Mouse (Mus musculus): ENCODE data around the gene Cracr2a.

Cracr2a gene

DNA sequence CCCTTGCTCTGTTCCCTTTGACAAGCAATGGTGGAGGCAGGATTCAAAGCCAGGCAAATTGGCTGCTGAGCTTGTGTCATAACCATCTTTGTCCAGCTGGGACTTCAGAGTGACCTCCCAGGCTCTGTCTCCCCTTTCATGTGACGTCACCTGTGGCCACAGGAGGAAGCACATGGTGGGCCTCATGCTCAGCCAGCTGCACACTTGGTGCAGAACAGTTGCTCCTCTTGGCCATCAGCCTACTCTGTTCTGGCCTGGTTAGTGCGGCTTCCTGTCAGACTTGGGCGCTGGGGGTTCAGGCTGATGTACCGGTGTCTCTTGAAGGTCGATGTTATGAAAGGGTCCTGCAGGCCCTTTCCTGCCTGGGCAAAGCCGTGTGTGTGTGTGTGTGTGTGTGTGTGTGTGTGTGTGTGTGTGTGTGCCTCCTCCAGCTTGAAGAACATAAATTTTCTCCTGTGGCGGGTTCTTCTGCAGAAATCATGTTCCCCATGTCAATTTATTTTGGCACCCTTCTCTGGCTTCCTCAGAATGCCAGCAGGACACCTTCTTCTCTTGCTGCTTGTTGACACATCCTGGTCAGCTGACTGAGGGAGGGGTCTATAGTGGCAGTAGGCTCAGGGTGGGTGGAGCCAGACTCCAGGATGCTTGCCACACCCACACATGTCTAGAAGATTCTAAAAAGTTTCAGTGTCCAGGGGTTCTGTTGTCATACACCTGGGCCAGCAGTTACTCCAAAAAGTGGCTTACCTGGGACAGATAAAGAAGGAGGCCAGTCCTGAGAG, 5.0 kb downstream of the Cracr2a start:
- no peak for DNase-seq (ENCODE audit: low read depth)

DNA sequence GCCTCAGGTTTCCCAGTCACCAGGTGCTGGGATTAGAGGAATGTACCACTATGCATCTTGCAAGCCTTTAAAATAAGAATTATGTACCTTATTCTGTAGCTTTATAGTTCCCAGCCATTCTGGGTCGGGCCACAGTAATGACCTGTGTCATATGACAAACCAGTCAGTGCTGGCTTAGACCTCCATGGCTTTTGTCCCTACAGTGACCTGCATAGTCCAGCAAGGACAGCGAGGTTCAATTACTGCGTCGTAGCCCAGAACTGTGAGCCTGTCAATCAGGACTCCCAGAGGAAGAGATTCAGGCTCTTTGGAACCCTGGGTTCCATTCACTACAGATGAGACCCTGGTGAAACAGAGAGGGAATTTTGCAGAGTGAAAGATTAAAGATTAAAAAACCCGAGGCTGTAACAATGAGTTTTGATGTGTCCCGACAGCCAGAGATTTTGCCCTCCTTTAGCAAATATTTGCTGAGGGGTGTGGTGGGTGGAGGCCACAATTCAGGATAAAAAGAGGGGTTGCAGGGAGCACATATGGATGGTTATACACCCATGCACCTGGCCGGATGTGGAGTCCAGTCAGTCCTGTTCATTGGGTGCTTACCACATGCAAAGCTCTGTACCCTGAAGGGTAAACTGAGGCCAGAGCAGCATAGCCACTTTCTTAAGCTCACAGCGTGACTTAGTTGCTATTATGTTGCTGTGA, 10.9 kb downstream of the Cracr2a start:
- no peak for DNase-seq (ENCODE audit: low read depth)

DNA sequence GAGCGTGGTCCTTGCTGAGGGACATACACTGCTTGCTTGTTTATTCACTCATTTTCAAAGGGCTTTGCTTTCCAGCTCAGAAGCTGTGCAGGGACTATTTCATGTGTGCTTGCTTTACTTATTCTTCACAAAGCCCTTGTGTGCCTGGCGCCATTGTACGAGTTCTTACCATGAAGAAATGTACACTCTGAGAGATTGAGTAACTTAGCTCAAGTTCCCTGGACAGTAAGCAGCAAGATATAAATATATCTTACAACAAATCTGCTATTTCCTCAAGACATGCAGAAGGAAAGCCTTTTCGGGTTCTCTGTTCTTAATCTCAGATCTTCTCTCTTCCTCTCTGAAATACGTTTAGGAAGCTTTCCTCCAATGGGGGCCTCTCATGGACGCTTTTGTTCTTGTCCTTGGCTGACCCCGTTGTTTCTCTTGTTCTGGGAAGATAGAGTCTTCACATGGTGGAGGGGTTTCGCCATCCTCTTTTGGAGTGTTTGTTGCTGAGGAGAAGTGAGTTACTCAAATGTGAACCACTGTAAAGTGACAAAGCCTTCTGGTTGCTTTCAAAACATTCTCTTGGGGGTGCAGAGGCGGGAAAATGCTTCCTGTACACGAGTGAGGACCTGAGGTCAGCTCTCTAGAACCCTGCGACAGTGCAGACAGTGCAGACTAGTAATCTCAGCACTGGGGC, 12.8 kb downstream of the Cracr2a start:
- no peak for DNase-seq (ENCODE audit: low read depth)

DNA sequence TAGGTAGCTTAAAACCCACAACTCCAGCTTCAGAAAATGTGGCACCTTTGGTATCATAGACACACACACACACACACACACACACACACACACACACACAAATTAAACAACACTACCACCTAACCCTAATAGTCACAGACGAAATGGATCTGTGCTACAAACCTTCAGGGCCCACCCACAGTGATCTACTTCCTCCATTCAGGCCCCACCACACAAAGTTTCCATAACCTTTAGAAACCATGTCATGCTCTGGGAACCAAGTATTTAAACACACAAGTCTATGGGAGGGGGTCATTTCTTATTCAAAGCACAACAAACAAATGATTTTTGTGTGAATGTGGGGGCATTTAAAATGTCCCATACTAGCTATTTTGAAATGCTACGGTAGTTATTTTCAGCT, 14.1 kb downstream of the Cracr2a start:
- DNase-seq (ENCODE audit: low read depth) = no peak

DNA sequence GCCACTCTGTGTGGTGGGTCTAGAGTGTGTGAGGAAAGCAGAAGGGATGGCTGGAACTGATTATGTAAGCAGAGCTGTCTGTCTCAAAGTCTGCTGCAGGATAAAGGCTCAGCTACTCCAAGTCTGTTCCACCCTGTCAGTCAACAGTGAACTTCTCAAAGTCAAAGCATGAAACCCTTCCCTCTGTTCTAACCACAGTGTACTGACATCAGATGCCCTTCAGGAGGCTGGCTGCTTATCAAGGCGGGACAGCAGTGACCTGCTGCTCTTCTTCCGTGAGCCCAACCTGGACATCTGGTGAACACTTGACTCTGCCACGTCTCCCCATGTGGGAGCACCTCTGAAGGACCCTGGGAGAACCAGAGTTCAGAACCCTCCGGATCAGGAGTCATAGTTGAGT, 16.6 kb downstream of the Cracr2a start:
- DNase-seq (ENCODE audit: low read depth) = no peak

DNA sequence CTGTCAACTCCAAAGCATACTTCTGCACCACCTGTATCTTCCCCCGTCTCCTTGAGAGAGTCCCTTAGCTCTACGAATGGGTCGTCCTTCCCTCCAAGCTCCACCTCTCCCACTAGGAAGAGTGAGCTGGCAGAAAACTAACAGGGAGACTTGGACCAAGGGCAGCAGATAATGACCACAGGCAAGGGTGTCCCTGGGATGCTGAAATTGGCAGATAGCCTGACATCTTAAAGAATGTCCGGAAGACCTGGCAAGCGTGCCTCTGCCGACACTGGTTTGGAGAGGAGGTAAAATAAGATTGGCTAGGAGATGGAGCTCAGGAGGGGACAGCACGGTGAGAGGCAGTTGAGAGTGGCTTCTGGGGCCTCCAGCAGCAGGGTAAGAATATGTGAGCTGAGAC, 17.2 kb downstream of the Cracr2a start:
- DNase-seq (ENCODE audit: low read depth) = no peak

DNA sequence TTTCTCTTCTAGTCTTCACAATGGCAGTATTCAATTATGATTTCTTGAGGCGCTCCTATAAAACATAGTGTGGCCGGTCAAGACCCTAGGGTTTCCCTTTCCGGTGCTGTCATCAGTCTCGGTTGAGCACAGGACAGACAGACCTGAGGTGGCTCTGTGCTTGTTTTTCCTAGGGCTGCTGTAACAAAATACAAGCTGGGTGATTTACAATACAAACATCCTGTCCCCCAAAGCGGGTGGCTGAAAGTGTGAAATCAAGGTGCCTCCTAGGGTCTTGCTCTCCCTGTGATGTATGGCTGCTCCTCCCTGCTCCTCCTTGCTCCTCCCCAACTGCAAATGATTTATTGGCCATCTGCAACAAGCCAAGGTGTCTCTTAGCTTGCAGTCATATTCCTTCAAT, 17.7 kb downstream of the Cracr2a start:
- DNase-seq (ENCODE audit: low read depth) = no peak

DNA sequence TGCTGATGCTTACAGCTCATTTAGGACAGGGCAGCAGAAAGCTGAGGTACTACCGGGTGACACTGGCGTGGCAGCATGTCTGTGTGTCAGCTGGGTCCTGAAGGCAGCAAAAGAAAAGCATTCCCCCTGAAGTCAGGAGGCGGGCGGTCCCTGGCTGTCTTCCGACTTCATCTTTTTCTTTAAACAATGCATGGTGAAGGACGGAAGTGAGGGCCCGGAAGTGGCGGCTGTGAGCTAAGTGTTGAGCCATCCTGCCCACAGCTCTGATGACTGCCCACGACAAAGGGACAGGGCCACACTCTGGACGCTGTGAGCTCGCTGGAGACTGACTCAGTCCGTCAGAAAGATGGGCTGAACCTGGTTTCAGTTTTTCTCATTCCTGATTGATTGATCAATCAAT, 20.8 kb downstream of the Cracr2a start:
- no peak for DNase-seq (ENCODE audit: low read depth)

DNA sequence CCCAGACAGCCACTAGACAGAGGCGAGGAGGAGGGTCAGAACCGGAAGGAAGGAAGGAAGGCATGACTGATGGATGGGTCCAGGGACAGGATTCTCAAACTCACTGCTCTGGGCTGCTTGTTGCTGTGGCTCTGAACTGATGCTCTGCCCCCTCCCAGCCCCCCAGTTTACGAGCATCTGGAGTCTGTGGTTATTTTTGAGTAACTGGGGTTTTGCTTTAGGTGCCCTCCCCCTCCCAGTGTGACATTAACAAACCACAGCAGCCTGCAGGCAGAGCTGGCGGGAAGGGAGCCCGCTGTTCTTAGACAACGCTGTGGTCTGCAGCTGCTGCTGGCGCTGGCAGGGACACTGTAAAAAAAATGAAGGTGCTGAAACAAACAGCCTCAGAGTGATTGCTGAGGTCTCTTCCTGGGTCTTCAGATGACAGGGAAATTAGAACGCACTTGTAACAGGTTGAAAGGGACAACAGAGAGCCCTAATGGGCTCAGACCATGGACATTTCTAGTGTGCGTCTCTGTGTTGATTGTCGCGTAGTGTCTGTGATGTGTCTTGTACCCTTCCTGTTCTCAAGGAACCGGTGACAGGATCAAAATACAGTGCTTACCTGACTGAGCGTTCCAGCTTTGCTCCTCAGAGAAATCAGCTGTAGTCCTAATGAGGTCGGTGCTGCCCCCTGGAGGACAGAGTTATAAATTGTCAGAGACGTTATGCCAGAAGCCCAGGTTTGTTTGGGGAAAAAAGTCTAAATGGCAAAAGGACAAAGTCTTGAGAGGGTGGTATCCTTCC, 21.4 kb downstream of the Cracr2a start:
- DNase-seq (ENCODE audit: low read depth) = peak; percentile 27

DNA sequence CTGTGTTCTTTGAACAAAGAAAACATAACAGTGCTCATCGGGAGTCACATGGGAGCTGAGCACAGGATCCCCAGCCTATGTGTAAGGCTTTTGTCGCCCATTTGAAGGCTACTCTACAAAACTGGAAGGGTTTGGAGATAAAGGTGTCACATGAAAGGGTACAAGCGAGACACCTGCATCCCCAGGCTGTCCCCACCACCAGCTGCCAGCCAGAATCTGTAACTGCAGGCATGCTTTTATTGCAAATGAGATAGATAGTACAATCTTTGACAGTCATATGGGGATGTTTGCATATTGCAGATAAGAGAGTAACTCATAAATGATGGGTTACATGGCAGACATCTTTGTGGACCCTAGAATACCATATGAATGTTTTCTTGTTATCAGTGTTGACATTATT, 30.3 kb downstream of the Cracr2a start:
- DNase-seq (ENCODE audit: low read depth) = no peak

DNA sequence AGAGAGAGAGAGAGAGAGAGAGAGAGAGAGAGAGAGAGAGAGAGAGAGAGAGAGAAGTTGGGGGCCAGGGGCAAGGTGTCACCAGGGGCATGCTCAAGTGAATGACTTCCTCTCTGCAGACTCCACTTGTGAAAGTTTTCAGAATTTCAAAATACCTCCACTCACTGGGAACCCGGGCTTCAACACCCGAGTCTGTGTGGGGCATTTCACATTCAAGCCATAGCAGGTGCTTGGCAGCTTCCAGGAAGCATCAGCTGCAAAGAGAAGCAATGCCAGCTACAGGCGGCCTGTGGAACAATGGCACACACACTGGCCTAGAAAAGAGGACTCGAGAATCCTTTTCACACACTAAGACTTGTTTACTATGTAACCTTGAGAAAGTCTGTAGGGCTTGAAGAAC, 32.3 kb downstream of the Cracr2a start:
- no peak for DNase-seq (ENCODE audit: low read depth)

DNA sequence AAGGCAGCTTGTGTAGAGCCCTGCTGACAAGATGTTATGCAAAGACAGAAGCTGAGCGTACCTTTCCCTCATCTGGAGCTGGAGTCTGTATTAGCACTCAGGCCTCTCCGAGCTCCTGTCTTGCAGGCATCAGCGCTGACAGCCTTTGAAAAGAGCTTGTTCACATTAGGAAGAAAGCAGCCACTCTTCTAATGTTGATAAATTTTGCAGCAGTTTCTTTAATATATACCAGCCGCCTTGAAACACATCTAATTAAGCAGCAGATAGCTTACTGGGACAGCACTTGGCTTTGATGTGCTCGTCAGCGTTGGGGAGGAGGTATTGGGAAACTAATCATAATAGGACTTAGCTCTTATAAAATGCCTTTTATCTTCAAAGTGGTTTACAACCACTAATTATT, 38.1 kb downstream of the Cracr2a start:
- no peak for DNase-seq (ENCODE audit: low read depth)

DNA sequence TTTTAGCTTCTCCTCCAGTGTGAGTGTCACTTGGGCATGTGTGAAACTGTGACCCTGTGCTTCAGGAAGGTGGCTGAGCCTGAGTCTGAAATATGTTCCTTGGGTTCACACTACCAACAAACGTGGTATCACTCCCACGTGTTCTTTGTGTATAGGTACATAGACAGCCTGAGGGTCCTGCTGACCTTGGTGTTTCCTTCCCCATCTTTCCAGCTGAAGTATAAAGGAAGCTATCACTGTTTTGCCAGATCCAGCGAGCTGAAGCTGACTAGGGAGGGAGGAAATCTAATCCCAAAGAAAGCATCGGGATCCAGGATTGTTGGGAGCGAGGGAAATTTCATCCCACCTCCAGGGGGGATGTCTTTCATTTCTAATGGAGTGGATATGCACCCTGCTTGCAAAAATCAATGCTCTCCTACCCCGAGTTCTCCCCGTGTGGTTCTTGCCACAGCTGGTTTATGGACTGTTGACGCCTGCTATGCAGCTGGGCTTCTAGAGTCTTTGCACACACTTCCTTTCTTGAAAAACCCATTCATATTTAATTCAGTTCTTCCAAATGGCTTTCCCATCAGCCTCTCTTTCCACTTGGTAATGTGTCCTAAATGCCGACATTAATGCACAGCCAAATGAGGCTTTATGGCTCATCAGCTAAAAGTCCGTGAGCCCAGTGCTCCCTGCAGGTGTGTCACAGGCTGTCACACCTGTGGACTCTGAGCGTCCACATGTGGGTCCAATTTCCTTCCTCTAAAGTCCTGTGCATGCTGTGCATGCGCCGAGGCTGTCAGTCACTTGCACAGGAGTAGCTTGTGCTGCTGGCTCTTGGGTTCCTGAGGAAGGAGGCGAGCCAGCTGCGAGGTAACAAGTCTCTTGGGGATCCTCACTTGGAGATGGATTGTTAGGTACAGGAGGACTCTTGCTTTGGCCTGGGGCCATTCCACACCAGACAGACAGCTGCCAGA, 44.2 kb downstream of the Cracr2a start:
- DNase-seq (ENCODE audit: low read depth) = no peak

DNA sequence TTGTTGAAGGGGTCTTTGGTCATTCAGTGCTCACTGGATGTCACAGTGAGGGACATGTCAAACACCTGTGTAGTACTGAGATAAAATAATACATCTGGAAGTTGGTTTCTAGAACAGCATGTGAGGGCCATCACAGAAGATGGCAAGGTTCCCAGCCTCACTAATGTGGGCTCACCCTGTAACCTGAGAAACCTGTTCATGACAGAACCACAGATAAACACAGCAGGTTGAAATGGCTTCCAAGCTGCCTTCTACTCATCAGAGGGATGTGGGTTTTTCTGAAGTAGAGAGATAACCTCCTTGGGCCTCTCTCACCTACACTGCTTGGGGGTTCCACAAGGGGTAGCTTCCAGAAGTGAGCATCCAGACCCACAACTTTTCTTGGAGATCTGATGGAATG, 48.5 kb downstream of the Cracr2a start:
- no peak for DNase-seq (ENCODE audit: low read depth)

DNA sequence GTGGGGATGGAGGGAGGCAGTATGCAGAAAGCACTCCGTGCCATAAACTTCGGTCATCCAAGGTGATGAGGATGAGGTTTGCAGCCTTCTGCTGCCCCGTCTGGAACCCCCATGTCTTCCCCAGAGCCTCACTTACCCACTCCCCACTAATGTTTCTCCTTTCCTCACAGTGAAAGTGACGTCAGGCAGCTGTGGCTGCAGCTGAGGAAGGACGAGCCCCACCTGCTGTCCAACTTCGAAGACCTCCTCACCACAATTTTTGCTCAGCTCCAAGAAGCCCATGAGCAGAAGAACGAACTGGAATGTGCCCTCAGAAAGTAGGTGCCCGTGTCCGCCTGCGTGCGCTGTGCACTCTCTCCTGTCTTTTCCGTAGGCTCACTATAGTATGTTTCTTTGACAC, 50.1 kb downstream of the Cracr2a start:
- DNase-seq (ENCODE audit: low read depth) = no peak

DNA sequence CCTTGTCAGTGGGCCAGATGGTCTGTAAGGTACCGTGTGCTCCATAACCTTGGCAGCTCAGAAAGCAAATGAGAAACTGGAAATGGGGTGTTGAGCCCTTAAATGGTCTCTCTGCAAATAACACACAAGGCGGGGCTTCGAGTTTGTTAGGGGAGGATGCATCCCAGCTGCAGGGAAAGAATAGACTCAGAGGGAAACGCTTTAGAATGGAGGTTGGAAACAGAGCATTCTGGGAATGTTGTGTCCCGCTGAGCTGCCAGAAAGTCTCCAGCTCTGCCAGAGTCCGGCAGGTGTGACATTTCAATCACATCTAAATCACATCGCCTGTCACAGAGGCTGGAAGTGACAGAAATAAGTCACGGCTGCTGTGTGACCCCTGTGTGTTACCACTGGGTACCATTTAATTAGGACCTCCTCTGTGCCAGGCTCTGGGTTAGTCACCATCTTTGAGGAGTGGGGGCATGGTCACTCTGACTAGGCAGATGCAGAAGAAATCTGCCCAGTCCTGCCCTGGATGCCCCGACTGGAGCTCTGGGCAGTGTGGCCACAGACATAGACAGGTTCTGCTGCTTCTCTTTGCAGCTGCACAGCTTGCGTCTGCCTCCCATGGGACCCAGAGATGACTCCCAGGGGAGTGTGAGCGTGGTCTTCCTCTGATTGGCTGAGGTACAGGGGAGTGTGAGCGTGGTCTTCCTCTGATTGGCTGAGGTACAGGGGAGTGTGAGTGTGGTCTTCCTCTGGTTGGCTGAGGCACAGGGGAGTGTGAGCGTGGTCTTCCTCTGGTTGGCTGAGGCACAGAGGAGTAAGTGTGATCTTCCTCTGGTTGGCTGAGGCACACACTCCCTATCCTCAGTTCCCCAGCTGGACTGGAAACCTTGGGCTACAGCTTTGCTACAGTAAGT, 53.2 kb downstream of the Cracr2a start:
- DNase-seq (ENCODE audit: low read depth) = no peak

DNA sequence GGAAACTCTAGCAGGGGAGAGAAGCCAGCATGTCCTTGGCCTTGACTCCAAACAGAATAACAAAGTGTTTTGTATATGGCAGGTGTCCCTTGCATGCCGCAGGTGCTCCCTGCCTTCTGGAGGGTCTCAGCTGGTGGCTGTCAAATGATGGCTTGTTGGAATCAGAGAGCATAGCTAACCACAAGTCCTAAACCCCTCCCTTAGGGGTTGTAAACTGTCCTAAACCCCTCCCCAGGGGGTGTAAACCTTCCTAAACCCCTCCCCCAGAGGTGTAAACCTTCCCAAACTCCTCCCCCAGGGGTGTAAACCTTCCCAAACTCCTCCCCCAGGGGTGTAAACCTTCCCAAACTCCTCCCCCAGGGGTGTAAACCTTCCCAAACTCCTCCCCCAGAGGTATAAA, 55.5 kb downstream of the Cracr2a start:
- DNase-seq (ENCODE audit: low read depth) = no peak

DNA sequence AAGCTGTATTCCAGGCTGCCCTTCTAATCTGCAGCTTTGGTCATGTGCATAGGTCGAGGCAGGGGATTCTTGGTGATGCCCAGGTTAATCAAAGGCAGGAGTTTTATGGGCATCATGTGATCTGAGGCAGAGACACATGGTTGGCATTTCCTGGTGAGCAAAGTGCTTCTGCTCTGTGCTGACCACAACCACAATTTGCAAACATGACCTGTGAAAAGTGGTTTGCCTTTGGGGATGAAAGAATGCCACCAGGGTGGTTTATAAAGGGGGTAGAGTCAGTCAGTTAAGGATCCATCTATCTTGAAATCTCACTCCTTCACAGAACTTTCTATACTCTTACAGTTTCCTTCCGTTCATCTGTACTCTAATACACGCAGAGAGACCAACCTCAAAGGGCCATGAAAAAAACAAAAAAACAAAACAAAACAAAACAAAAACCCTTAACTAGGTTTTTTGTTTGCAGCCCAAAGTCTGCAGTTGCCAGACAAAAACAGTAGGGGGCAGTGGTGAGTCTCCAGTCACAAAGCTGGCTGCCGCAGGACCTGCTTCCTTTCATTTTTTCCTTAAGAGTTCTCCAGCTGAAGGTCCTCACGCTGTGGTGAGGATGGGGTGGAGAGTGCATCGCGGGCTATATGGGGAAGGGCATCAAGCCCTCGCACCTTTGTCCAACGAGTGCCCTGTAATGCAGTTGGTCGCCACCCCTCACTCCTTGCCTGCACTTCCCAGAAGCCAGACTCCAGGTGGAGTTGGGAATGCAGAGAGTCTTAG, 56.3 kb downstream of the Cracr2a start:
- no peak for DNase-seq (ENCODE audit: low read depth)

DNA sequence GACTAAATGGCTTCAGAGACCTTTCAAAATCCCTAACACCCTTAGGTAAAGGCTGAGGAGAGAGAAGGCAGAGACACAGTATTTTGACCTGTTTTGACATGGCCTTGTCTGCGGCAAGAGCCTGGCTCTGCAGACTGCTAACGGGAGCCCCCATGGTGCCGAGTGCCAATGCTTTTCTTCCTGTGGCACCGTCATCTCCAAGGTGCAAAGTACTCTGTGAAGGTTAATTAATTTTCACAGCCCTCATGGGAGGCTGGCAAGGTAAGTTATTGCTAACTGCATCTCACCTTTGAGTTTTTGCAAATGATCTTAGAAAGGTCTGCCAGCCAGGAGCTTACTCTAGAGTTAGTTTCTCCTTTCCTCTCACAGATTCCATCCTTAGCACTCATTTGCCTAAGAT, 57.5 kb downstream of the Cracr2a start:
- no peak for DNase-seq (ENCODE audit: low read depth)

Measured in fibroblast of lung, adult 2 months (primary cell).